Mouse (Mus musculus) midbrain, embryonic 12.5 days (tissue): ENCODE data around the gene Efcab9. TPM values are rescaled to one million over a fixed set of nuclear protein-coding genes. Genes with fewer than 3 reads are reported as not detected.

Source experiments
- ATAC-seq: fragments of 200-750 bp; cut with Nextera tagmentation; 2 replicates; pipeline ENCODE4 v1.8.0; 2017; ENCODE audit warnings: low read depth, moderate TSS enrichment, moderate library complexity; ENCODE audit not compliant: low FRiP score
- H3K27ac ChIP-seq: fragments of 300-500 bp; sonication (generic); replicated peaks from 2 replicates; pipeline ENCODE4 v1.5.1; 2016; ENCODE audit warnings: mild to moderate bottlenecking
- H3K27me3 ChIP-seq: fragments of 300-500 bp; sonication (generic); 2 replicates; pipeline ENCODE4 v1.6.1; 2016; ENCODE audit warnings: mild to moderate bottlenecking
- H3K36me3 ChIP-seq: fragments of 300-500 bp; sonication (generic); 2 replicates; pipeline ENCODE4 v1.6.1; 2016
- H3K4me1 ChIP-seq: fragments of 300-500 bp; sonication (generic); 2 replicates; pipeline ENCODE4 v1.6.1; 2016
- H3K4me2 ChIP-seq: fragments of 300-500 bp; sonication (generic); replicated peaks from 2 replicates; pipeline ENCODE4 v1.6.1; 2016; ENCODE audit warnings: mild to moderate bottlenecking, moderate library complexity
- H3K4me3 ChIP-seq: fragments of 300-500 bp; sonication (generic); 2 replicates; pipeline ENCODE4 v1.5.1; 2016; ENCODE audit warnings: mild to moderate bottlenecking
- H3K9ac ChIP-seq: fragments of 300-500 bp; sonication (generic); replicated peaks from 2 replicates; pipeline ENCODE4 v1.6.1; 2016; ENCODE audit warnings: mild to moderate bottlenecking, moderate library complexity
- H3K9me3 ChIP-seq: fragments of 300-500 bp; sonication (generic); 2 replicates; pipeline ENCODE4 v1.6.1; 2016; ENCODE audit warnings: mild to moderate bottlenecking
- WGBS: fragments of 180-500 bp; shearing (Covaris S2); methylation state at CpG from one replicate; pipeline ENCODE4 v1.1.7; 2016; 5-methylcytosine and 5-hydroxymethylcytosine counted together
- polyA plus RNA-seq: library from polyadenylated mRNA; unstranded; fragments of >200 nt; fragmentation: Nextera tagmentation; extraction: Ambion mirVana; gene quantifications from 2 replicates; pipeline ENCODE4 v1.2.1, GENCODE M21; 2016

Efcab9 gene
- polyA plus RNA-seq, 1 experiment from 2014 or later = 0.89 TPM

- Histone ChIP-seq H3K9ac (no peak overlapping the region), H3K36me3 (no peaks in the 10 kb centered on the region), H3K4me2 (no peak overlapping the region), H3K4me1 (peaks cover 10% of the 10 kb centered on the region), H3K27ac (no peak overlapping the region), H3K4me3 (no peak overlapping the region), H3K9me3 (no peaks in the 10 kb centered on the region), H3K27me3 (no peaks in the 10 kb centered on the region)
- 91% methylated on average over 6 of the region's 6 CpGs for WGBS
- no peak for ATAC-seq
Measured at GRCm38 (mm10) chr11:32566184-32566583, 34.3 kb upstream of the Efcab9 start.

- Histone ChIP-seq H3K4me1 (peaks cover 10% of the 10 kb centered on the region), H3K9ac (no peak overlapping the region), H3K9me3 (no peaks in the 10 kb centered on the region), H3K36me3 (no peaks in the 10 kb centered on the region), H3K27me3 (no peaks in the 10 kb centered on the region), H3K4me3 (no peak overlapping the region), H3K27ac (no peak overlapping the region), H3K4me2 (no peak overlapping the region)
- WGBS = 72% methylated on average over 8 of the region's 8 CpGs
- no peak for ATAC-seq
Measured at GRCm38 (mm10) chr11:32565088-32565487, 33.2 kb upstream of the Efcab9 start.

GRCm38 (mm10) chr11:32564629-32565028, 32.7 kb upstream of the Efcab9 start:
- 73% methylated on average over 4 of the region's 4 CpGs for whole genome bisulfite sequencing
- peaks cover 10% of the 10 kb centered on the region for H3K4me1 ChIP-seq
- H3K36me3 ChIP-seq = no peaks in the 10 kb centered on the region
- H3K4me2 ChIP-seq = no peak overlapping the region
- no peak overlapping the region for H3K9ac ChIP-seq
- H3K27ac ChIP-seq = no peak overlapping the region
- no peaks in the 10 kb centered on the region for H3K9me3 ChIP-seq
- no peak overlapping the region for H3K4me3 ChIP-seq
- H3K27me3 ChIP-seq = no peaks in the 10 kb centered on the region
- no peak for ATAC-seq

- 35% methylated on average over 3 of the region's 3 CpGs for WGBS
- no peak for ATAC-seq
Measured at GRCm38 (mm10) chr11:32563660-32564059, 31.8 kb upstream of the Efcab9 start.

GRCm38 (mm10) chr11:32562706-32563105, 30.8 kb upstream of the Efcab9 start:
- no peak overlapping the region for H3K4me3 ChIP-seq
- no peaks in the 10 kb centered on the region for H3K27me3 ChIP-seq
- H3K4me2 ChIP-seq = no peak overlapping the region
- 73% methylated on average over 5 of the region's 5 CpGs for WGBS
- peaks cover 7% of the 10 kb centered on the region for H3K4me1 ChIP-seq
- H3K27ac ChIP-seq = no peak overlapping the region
- no peak for ATAC-seq
- no peak overlapping the region for H3K9ac ChIP-seq
- no peaks in the 10 kb centered on the region for H3K9me3 ChIP-seq
- H3K36me3 ChIP-seq = no peaks in the 10 kb centered on the region

More at GRCm38 (mm10) chr11:32563660-32564059, 31.8 kb upstream of the Efcab9 start:
- Histone ChIP-seq H3K9me3 (no peaks in the 10 kb centered on the region), H3K36me3 (no peaks in the 10 kb centered on the region), H3K27me3 (no peaks in the 10 kb centered on the region), H3K4me3 (no peak overlapping the region), H3K4me1 (peaks cover 10% of the 10 kb centered on the region), H3K27ac (no peak overlapping the region), H3K4me2 (no peak overlapping the region), H3K9ac (no peak overlapping the region)

- no peak overlapping the region for H3K27ac ChIP-seq
- no peaks in the 10 kb centered on the region for H3K36me3 ChIP-seq
- no peak overlapping the region for H3K4me2 ChIP-seq
- WGBS = 75% methylated on average over 10 of the region's 10 CpGs
- ATAC-seq = 0 out of 2 replicates have a peak, but pooled peaks have one; percentile 9
- H3K4me3 ChIP-seq = no peak overlapping the region
- no peaks in the 10 kb centered on the region for H3K9me3 ChIP-seq
- H3K27me3 ChIP-seq = no peaks in the 10 kb centered on the region
- no peaks in the 10 kb centered on the region; the same call in 1 of the 2 replicates for H3K4me1 ChIP-seq
- H3K9ac ChIP-seq = no peak overlapping the region
Measured at GRCm38 (mm10) chr11:32561465-32562355, 29.8 kb upstream of the Efcab9 start.

GRCm38 (mm10) chr11:32560015-32560770, 28.3 kb upstream of the Efcab9 start:
- Histone ChIP-seq H3K36me3 (no peaks in the 10 kb centered on the region), H3K9ac (no peak overlapping the region), H3K4me1 (no peaks in the 10 kb centered on the region; the same call in 1 of the 2 replicates), H3K4me3 (no peak overlapping the region), H3K9me3 (no peaks in the 10 kb centered on the region), H3K27me3 (no peaks in the 10 kb centered on the region), H3K4me2 (no peak overlapping the region), H3K27ac (no peak overlapping the region)
- no peak for ATAC-seq
- WGBS = 80% methylated on average over 12 of the region's 12 CpGs

GRCm38 (mm10) chr11:32558677-32559076, 26.8 kb upstream of the Efcab9 start:
- H3K27ac ChIP-seq = no peak overlapping the region
- WGBS = 75% methylated on average over 8 of the region's 8 CpGs
- H3K4me1 ChIP-seq = no peaks in the 10 kb centered on the region; the same call in 1 of the 2 replicates

GRCm38 (mm10) chr11:32558026-32558425, 26.1 kb upstream of the Efcab9 start:
- no peaks in the 10 kb centered on the region for H3K9me3 ChIP-seq
- H3K4me2 ChIP-seq = no peak overlapping the region
- H3K27me3 ChIP-seq = no peaks in the 10 kb centered on the region
- H3K9ac ChIP-seq = no peak overlapping the region
- no peaks in the 10 kb centered on the region for H3K36me3 ChIP-seq
- H3K4me1 ChIP-seq = peaks cover 6% of the 10 kb centered on the region; the same call in 1 of the 2 replicates
- 96% methylated on average over 4 of the region's 4 CpGs for WGBS
- H3K4me3 ChIP-seq = no peak overlapping the region
- no peak for ATAC-seq
- no peak overlapping the region for H3K27ac ChIP-seq

More at GRCm38 (mm10) chr11:32558677-32559076, 26.8 kb upstream of the Efcab9 start:
- no peak for ATAC-seq
- Histone ChIP-seq H3K9ac (no peak overlapping the region), H3K27me3 (no peaks in the 10 kb centered on the region), H3K4me2 (no peak overlapping the region), H3K36me3 (no peaks in the 10 kb centered on the region), H3K4me3 (no peak overlapping the region), H3K9me3 (no peaks in the 10 kb centered on the region)

- H3K9ac ChIP-seq = no peak overlapping the region
- peaks cover 22% of the 10 kb centered on the region for H3K4me1 ChIP-seq
- no peak for ATAC-seq
- 76% methylated on average over 10 of the region's 10 CpGs for WGBS
- no peaks in the 10 kb centered on the region for H3K36me3 ChIP-seq
- no peak overlapping the region for H3K4me3 ChIP-seq
- no peak overlapping the region for H3K4me2 ChIP-seq
- H3K9me3 ChIP-seq = no peaks in the 10 kb centered on the region
- H3K27ac ChIP-seq = no peak overlapping the region
- H3K27me3 ChIP-seq = no peaks in the 10 kb centered on the region
Measured at GRCm38 (mm10) chr11:32556333-32556990, 24.6 kb upstream of the Efcab9 start.

- Histone ChIP-seq H3K36me3 (no peaks in the 10 kb centered on the region), H3K4me3 (no peak overlapping the region), H3K4me2 (no peak overlapping the region), H3K27ac (no peak overlapping the region), H3K27me3 (no peaks in the 10 kb centered on the region), H3K4me1 (peaks cover 25% of the 10 kb centered on the region), H3K9me3 (no peaks in the 10 kb centered on the region), H3K9ac (no peak overlapping the region)
- ATAC-seq = no peak
- 93% methylated on average over 12 of the region's 12 CpGs for WGBS
Measured at GRCm38 (mm10) chr11:32555103-32555689, 23.3 kb upstream of the Efcab9 start.
